Mouse (Mus musculus) erythroid progenitor cell, adult 5-6 weeks (primary cell): ENCODE results near the gene Rps27. TPM values are rescaled to one million over a fixed set of nuclear protein-coding genes. Genes with fewer than 3 reads are reported as not detected.
A peak's percentile ranks its signal among the peaks of the same experiment; 100 is the strongest.

Experiments
- ATAC-seq: replicated peaks from 2 replicates; pipeline ENCODE4 v1.8.0; 2016; ENCODE audit warnings: moderate number of reproducible peaks, mild to moderate bottlenecking, moderate TSS enrichment, inconsistent platforms; ENCODE audit not compliant: poor library complexity, low FRiP score, severe bottlenecking
- total RNA-seq, 2 experiments: library from RNA; stranded (forward) in 1 of 2; stranded (reverse) in 1 of 2; fragments of 150-400 nt in 1 of 2; fragments of 186-747, 209-891 nt in 1 of 2; gene quantifications; 2 replicates each; pipeline versions ENCODE4 v1.2.3 to v1.2.4; 2015 to 2017; ENCODE audit warnings: low replicate concordance in 2 of 2

The Rps27 gene
- total RNA-seq, 2 experiments from 2014 or later = 1,008 to 1,635 TPM

GRCm38 (mm10) chr3:90241251-90241650, 27.8 kb upstream of the Rps27 start:
- no peak for ATAC-seq

- peak; percentile 84 for ATAC-seq
Observed at GRCm38 (mm10) chr3:90231507-90232333, 18.3 kb upstream of the Rps27 start, which contains the start of gene Jtb. Gene Jtb (plus strand): TSS chr3:90231597.

DNA sequence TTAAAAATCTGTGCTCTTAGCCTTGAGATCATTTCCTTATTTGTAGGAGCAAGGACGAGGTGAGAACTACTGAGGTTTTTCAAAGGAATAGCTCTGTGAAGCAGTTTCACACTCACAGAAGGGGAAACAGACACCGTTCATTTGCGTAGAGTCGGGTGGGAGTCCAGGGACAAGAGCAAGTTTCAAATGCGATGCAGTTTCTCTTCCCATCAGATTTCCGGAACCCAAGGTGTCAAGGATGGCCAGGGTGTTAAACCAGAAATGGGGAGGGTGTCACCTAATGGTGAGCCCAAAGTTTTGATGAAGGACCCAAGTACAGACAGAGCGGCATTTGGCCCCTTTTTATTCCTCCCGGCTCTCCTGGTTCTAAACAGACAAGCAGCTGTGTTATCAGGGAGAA, 17.6 kb upstream of the Rps27 start:
- ATAC-seq = no peak

GRCm38 (mm10) chr3:90224331-90224730, 10.9 kb upstream of the Rps27 start:
- ATAC-seq = no peak

- no peak for ATAC-seq
Observed at GRCm38 (mm10) chr3:90222941-90223340, 9.5 kb upstream of the Rps27 start.

- ATAC-seq = no peak
Observed at GRCm38 (mm10) chr3:90222455-90222854, 9.0 kb upstream of the Rps27 start.

GRCm38 (mm10) chr3:90221123-90221522, 7.7 kb upstream of the Rps27 start:
- no peak for ATAC-seq

- peak; percentile 84 for ATAC-seq
Observed at GRCm38 (mm10) chr3:90220531-90220951, 7.1 kb upstream of the Rps27 start.

DNA sequence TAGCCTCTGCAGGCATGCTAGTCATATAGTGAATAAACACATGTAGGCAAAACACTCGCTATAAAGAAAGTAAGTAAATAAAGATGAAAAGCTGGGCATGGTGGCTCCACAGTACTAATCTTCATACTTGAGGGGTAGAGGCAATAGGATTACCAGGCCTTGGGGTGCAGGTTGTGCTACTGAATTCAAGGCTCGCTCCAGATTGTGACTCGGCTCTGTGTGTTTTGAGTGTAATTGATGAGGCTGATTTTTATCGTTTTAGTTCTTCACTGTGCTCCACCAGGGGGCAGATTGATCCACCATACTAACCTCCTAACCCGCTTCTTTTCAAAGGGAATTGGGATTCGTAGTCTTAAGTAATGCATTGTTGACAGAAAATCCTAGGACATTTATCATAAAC, 6.6 kb upstream of the Rps27 start:
- peak; percentile 74 for ATAC-seq

DNA sequence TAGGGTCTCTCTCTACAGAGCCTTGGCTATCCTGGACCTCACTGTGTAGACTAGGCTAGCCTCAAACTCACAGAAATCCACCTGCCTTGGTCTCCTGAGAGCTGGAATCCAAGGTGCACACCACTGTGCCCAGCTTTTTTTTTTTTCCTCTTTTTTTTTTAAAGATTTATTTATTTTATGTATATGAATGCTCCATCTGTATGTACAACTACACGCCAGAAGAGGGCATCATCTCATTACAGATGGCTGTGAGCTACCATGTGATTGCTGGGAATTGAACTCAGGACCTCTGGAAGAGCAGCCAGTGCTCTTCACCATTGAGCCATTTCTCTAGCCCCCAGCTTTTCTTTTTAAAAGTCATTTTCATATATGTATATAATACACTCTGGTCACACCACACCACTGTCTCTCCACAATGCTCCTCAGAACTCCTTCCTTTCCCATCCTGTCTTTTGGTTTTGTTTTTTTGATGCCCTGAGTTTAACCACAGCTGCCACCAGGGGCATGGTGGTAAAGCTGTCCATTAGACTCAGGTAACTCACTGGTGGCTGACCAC, 2.5 kb upstream of the Rps27 start:
- no peak for ATAC-seq

- peak; percentile 36 for ATAC-seq
Observed at GRCm38 (mm10) chr3:90213956-90214684, 669 bp upstream of the Rps27 start.

DNA sequence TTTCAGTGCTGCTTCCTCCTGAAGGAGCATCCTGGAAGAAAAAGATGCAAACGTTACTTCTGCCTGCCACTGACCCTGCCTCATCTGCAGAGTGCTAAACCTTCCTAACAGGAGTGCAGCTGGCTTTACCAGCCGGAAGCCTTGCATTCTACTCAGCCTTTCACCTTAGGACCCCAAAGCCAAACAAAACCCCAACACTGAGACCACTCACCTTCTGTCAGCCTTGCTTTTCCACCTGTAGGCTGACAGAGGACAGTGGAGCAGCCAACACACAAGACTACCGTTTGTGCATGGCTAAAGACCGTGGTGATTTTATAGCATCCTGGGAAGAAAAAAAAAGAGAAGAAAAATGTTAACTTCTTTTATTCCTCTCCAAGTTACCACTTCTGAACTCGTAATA, 728 bp downstream of the Rps27 start:
- no peak for ATAC-seq

DNA sequence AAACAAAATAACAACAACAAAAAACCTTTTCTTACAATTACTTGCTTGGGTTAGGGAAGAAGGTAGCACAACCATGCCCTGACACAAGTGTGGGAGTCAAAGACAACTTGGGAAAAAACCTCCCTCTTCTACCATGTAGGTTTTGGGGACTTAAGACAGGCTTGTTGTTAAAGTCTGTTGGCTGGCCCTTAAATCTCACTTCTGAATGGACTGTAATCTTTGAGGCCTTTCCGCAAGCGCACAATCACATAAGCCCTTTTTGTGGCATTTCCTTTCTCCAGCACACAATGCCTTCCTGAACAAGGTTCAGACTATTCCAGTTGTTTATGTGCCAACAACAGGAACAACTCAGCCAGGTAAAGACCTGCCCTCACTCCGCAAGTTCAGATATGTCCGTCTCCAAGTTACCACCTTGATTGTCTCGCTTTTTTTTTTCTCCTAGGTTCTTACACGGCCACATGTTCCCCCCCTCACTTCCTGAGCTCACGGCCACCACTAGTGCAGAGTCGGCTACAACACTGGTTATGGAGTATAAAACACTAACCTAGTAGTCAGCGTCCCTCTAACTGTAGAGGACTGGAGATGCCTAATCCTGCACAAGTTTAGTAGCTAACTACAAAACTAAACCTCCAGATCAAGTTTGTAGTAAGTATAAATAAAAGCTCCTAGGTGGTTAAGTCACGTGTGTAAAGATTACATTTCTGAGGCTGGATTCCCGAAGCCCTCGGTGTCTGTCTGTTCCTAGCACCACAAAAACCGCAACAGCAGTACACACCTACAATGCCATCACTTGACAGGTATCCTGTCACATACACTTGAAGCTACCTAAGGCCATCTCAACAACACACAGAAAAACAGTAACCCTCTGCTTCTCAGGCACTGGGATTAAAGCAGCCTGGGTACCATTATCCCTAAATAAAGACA, 1.7 kb downstream of the Rps27 start:
- ATAC-seq = no peak

DNA sequence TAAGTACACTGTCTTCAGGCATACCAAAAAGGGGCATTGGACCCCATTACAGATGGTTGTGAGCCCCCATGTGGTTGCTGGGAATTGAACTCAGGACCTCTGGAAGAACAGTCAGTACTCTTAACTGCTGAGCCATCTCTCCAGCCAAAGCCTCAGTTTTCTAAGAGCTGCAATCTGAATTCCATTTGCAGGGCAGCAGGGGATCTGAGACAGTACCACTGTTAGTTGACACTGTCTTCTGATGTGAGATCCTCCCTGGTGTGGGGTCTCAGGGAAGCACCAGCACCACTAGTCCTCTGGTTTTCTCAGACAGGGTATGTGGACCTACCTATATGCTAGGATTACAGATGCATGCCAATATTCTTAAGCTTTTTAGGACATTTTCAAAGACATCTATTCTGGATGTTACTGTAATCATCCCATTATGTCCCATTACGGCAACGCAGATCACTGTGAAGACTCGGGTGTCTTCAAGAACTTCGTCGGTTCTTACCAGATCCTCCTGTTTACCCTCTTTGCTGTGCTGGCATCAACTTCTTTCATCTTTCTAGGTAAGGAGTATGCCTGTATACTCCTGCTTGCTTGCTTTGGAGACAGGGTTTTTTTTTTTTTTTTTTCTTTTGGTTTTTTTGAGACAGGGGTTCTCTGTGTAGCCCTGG, 3.4 kb downstream of the Rps27 start:
- no peak for ATAC-seq

DNA sequence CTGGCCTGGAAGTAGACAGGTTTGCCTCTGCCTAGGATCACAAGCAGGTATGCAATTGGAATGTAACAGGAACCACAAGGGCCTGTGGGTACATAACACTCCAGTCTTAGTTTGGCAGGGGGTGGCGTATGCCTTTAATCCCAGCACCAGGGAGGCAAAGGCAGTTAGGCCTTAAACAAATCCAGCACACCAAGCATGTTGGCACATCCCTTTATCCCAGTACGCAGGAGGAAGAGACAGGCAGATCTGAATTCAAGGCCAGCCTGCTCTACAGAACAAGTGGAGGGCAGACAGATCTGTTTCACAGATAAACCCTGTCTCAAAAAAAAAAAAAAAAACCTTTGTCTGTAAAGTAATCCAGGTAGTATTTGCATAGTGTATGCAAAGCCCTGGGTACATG, 4.8 kb downstream of the Rps27 start:
- no peak for ATAC-seq

- no peak for ATAC-seq
Observed at GRCm38 (mm10) chr3:90204582-90204981, 8.9 kb downstream of the Rps27 start.

DNA sequence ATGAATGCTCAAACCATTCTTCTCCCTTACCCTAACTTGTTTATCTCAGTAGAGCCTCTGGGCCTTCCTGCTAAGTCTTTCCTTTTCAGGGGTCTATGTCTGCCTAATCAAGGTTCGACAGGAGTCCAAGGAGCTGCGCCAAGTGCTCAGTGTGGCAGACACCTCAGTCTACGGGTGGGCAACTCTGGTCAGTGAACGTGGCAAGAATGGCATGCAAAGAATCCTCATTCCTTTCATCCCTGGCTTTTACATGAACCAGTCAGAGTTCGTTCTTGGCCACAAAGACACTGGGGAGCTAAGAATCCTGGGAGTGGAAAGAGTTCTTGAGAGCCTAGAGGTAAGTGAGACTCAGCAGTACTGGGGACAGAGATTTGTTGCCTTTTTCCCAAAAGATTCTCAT, 9.8 kb downstream of the Rps27 start:
- ATAC-seq = no peak

DNA sequence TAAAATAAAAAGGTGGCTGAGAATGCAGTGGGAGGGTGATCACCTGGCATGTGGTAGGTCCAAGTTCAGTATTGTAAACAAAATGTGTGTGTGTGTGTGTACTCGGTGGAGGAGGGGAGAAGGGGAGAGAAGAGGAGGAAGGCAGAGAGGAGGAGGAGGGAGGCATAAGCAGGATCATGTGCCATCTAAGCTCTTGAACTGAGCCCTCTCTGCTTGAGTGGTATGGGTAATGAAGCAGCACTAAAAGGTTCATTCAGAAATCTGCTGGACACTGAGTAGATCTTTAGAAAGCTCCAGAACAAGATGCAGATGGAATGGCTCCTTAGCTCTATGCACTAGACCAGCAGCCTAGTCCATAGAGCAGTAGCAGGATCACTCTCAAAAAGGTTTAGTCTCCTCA, 10.6 kb downstream of the Rps27 start:
- ATAC-seq = no peak

GRCm38 (mm10) chr3:90197548-90197947, 15.9 kb downstream of the Rps27 start:
- ATAC-seq = no peak
